Mouse (Mus musculus) mouse embryonic stem cell (cell line): ENCODE data around the gene Gm5065.

Source experiments
- in situ Hi-C, 2 experiments: fragments of 300-500 bp; cut with MboI; formaldehyde crosslinking; loops; 1 replicate in 1 of 2; 3 replicates in 1 of 2; pipeline ENCODE4 v1.14.3; 2019 to 2020; ENCODE audit warnings: low sequenced_read_pairs in 2 of 2, low pct_unique_long_range_greater_than_20kb in 1 of 2, mixed read lengths in 1 of 2; ENCODE audit not compliant: unreplicated experiment in 1 of 2

Gene Gm5065

DNA sequence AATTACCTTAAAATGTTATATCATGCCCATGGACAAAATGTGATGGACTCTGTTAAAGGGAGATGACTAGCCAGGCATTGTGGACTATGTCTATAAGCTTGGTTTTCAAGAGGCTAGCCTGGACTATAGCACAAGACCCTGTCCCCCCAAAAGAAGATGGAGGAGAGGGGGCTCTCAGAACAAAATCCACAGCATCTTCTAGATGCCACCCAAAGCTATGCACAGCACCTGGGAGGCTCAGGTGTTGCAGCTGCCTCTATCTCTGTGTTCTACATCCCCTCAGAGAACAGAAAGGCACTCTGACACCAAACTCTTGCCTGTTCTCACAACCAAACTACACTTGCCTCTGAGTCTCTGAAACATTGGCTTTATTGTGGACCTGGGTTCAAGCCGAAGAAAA, at the start of gene Gm5065:
Gene Gm5065 (plus strand): TSS at position 301 of the 400 bp plus-strand sequence.
- in situ Hi-C loops, result no loop called here

DNA sequence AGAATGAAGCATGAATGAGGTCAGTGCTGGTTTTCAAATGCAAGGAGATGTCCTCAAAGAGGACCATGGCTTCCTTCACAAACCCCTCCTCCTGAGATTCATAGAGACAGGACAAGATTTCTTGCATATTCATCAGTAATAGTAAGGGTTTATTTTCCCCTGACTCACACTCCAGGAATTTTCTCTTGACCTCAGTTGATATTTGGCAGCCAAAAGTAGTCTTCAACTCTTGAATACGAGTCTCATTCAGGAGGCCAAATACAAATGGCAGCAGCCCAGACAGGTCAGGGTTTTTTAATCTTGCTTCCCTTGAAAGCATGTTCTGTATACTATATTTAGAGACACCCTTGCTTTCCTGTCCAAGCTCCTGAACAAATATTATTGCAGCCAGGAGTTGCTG, 22.8 kb upstream of the Gm5065 start:
- in situ Hi-C loops, result no loop called here

DNA sequence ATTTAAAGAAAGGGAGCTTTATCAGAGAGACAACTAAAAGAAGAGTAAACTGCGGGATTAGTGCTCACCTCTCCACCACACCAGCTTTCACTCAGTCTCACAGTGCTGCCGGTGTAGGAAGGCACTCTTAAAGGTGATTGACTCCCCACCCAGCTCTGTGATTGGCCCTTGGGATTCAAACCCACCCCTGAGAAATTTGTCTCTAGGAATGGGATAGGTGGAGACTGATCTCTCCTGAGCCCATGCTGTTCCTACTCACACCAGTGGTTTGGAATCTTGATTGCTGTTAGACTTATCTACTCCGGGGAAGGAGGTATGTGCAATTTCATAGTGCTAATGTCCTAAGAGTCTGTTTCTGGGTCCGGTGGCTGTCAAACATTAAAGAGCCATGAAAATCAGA, 598 bp downstream of the Gm5065 start, which contains the start of gene Nlrp2:
Gene Nlrp2 (minus strand): TSS at position 101 of the 400 bp plus-strand sequence.
- in situ Hi-C loops, result no loop called here

DNA sequence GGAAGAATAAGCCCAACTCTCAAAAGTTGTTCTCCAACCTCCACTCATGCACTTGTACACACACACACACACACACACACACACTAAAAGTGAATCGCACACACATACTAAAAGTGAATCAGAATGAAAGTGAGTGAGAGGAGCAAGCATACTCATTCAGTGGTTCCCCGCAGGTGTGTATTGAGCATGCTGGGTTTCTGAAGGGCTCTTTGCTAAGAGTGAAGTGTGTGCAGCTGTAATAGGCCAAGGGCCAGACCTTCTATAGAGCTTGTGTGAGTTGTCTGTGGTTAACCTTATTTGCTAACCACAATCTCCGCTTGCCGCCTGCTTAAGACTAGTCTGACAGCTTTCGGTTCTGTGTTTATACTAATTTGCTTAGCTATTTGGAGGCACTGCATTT, 13.3 kb downstream of the Gm5065 start:
- in situ Hi-C loops, result loop anchor here in 1 of 2 experiments (10.0 kb wide), 1 partner anchor 61 kb away; no protein-coding TSS in a partner anchor

DNA sequence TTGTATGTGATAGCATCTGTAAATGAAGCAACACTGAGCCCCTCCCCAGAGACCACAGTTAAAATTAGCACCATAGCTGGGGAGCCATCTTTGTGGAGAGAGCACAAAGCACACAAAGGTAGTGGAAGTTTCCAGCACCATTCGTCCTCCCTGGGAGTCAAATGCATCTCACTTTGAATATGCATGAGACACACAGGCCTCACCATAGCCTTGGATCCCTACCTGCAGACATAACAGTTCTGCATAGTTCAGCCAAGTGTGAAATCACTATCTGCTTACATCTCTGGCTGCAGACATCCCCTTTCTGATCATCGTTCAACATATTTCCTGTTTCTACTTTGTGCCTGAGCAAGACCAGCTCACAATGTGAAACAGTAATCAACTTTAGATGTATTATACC, 16.4 kb downstream of the Gm5065 start:
- in situ Hi-C loops, result loop anchor here in 1 of 2 experiments (10.0 kb wide), 1 partner anchor 58 kb away; no protein-coding TSS in a partner anchor

DNA sequence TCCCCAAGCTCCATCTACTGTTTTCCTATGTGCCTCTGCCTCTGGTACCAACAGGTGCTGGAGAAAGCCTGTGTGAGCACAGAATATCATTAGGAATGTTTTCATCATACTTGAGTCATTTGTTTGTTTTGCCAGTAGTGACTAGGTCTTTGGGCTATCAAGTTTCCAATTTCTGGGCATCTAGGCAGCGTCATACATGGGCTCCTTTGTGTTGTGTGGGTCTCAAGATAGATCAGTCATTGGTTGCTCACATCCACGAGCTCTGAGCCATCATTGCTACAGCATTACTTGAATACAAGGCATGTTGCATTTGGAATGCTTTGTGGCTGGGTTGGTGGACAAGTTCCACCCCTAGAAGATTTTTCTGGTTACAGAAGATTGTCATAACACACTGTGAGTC, 55.9 kb downstream of the Gm5065 start:
- in situ Hi-C loops, result no loop called here
